Mouse (Mus musculus) liver, embryonic 13.5 days (tissue): ENCODE results near the gene Eif3k. TPM values are rescaled to one million over a fixed set of nuclear protein-coding genes. Genes with fewer than 3 reads are reported as not detected.

Experiments used
- polyA plus RNA-seq: library from polyadenylated mRNA; unstranded; fragments of >200 nt; fragmentation: Nextera tagmentation; extraction: Ambion mirVana; gene quantifications from 2 replicates; pipeline ENCODE4 v1.2.1, GENCODE M21; 2015

Eif3k gene
- polyA plus RNA-seq, 1 experiment from 2014 or later, result 308 TPM

Other genes starting within 250 kb of the Eif3k start
- 106 and 112 TPM in 2 replicates for gene Mrps12, start 240.0 kb downstream of the Eif3k start, polyA plus RNA-seq
- gene Sars2, start 239.9 kb downstream of the Eif3k start, polyA plus RNA-seq, result 16.3 and 17.0 TPM in 2 replicates
- not detected in 2 replicates for gene Ccer2, start 225.7 kb downstream of the Eif3k start, polyA plus RNA-seq
- gene Sirt2, start 215.1 kb downstream of the Eif3k start, polyA plus RNA-seq, result 25.1 and 28.4 TPM in 2 replicates
- 37.0 and 37.1 TPM in 2 replicates for gene Nfkbib, start 214.4 kb downstream of the Eif3k start, polyA plus RNA-seq
- 10.8 and 12.0 TPM in 2 replicates for gene Rinl, start 192.9 kb downstream of the Eif3k start, polyA plus RNA-seq
- 130 and 154 TPM in 2 replicates for gene Hnrnpl, start 173.3 kb downstream of the Eif3k start, polyA plus RNA-seq
- gene Ech1, start 156.6 kb downstream of the Eif3k start, polyA plus RNA-seq, result 74.5 and 77.7 TPM in 2 replicates
- gene Lgals4, start 148.0 kb downstream of the Eif3k start, polyA plus RNA-seq, result 1.6 and 3.1 TPM in 2 replicates
- 0.44 TPM in 1 of 2 replicates, not detected in the other for gene Lgals7, start 118.0 kb downstream of the Eif3k start, polyA plus RNA-seq
- 0.09 and 0.13 TPM in 2 replicates for gene Capn12, start 100.4 kb downstream of the Eif3k start, polyA plus RNA-seq
- gene Actn4, start 19.5 kb downstream of the Eif3k start, polyA plus RNA-seq, result 116 and 131 TPM in 2 replicates
- 27.4 and 29.1 TPM in 2 replicates for gene Map4k1, start 186 bp upstream of the Eif3k start, polyA plus RNA-seq
- gene Ryr1, start 143.3 kb upstream of the Eif3k start, polyA plus RNA-seq, result 0.16 and 0.22 TPM in 2 replicates
- 0.29 and 0.32 TPM in 2 replicates for gene Rasgrp4, start 153.0 kb upstream of the Eif3k start, polyA plus RNA-seq
- gene Fam98c, start 174.4 kb upstream of the Eif3k start, polyA plus RNA-seq, result 8.1 and 8.5 TPM in 2 replicates
- 0.07 and 0.10 TPM in 2 replicates for gene Ggn, start 188.3 kb upstream of the Eif3k start, polyA plus RNA-seq
- 0.23 and 0.41 TPM in 2 replicates for gene Spred3, start 188.5 kb upstream of the Eif3k start, polyA plus RNA-seq
- gene Psmd8, start 198.8 kb upstream of the Eif3k start, polyA plus RNA-seq, result 136 and 155 TPM in 2 replicates
- 0.09 and 0.22 TPM in 2 replicates for gene Catsperg1, start 232.2 kb upstream of the Eif3k start, polyA plus RNA-seq